In genomic region chr6:87997706-87998265, GRCm38 (mm10) we compare ENCODE assay signal across 8 mouse cellular contexts. TPM values are rescaled to one million over a fixed set of nuclear protein-coding genes. Genes with fewer than 3 reads are reported as not detected.
DNase-seq lines count a peak whose midpoint lies in the region; ATAC-seq and TF ChIP-seq lines count a peak whose summit lies in the region.

No protein-coding gene starts in this region.

- H3K36me3 ChIP-seq in ES-E14 (ENCODE audit: control insufficient read depth, insufficient read depth, low read length, poor library complexity, severe bottlenecking): peaks cover 21% of the 10 kb centered on the region
- peaks cover 32% of the 10 kb centered on the region for H3K36me3 ChIP-seq in forebrain, embryonic 15.5 days
- H3K36me3 ChIP-seq in hindbrain, embryonic 14.5 days (replicated peaks; ENCODE audit: control insufficient read depth, insufficient read depth): peaks cover 42% of the 10 kb centered on the region

- no peak overlapping the region for H3K4me2 ChIP-seq in forebrain, embryonic 15.5 days (replicated peaks)
- H3K4me2 ChIP-seq in hindbrain, embryonic 14.5 days (replicated peaks): no peak overlapping the region

- in situ Hi-C loops in ES-E14 (cut with MboI; ENCODE audit: low sequenced_read_pairs in 2 of 2, unreplicated experiment in 2 of 2): no loop called here

- no peaks in the 10 kb centered on the region for H3K27me3 ChIP-seq in forebrain, embryonic 15.5 days
- no peaks in the 10 kb centered on the region for H3K27me3 ChIP-seq in hindbrain, embryonic 14.5 days (ENCODE audit: control insufficient read depth, insufficient read depth, low read length)

- H3K9ac ChIP-seq in ES-E14 (ENCODE audit: insufficient read depth, low read depth, low read length, poor library complexity, severe bottlenecking): no peak overlapping the region
- no peak overlapping the region for H3K9ac ChIP-seq in forebrain, embryonic 15.5 days (replicated peaks)
- no peak overlapping the region for H3K9ac ChIP-seq in hindbrain, embryonic 14.5 days

- H3K27ac ChIP-seq in ES-E14 (ENCODE audit: insufficient read depth, low read depth, low read length, poor library complexity, severe bottlenecking): no peak overlapping the region
- H3K27ac ChIP-seq in forebrain, embryonic 15.5 days (replicated peaks): no peak overlapping the region
- no peak overlapping the region for H3K27ac ChIP-seq in hindbrain, embryonic 14.5 days

- H3K4me1 ChIP-seq in ES-E14 (ENCODE audit: control insufficient read depth in 2 of 2, insufficient read depth in 2 of 2, low read length in 2 of 2, poor library complexity in 1 of 2): peaks cover 3 to 11% of the 10 kb centered on the region in 2 experiments; a peak in 3 of 4 replicates
- H3K4me1 ChIP-seq in forebrain, embryonic 15.5 days: peaks cover 18% of the 10 kb centered on the region
- peaks cover 18% of the 10 kb centered on the region for H3K4me1 ChIP-seq in hindbrain, embryonic 14.5 days (replicated peaks; ENCODE audit: control insufficient read depth, insufficient read depth, low read length)

- ATAC-seq in forebrain, embryonic 15.5 days (replicated peaks): peak; percentile 9; the same call in 1 of the 2 replicates
- ATAC-seq in hindbrain, embryonic 14.5 days (ENCODE audit: low FRiP score): peak; percentile 54; the same call in 1 of the 2 replicates

- 62% methylated on average over 7 of the region's 7 CpGs for WGBS in forebrain, embryonic 15.5 days
- 62% methylated on average over 7 of the region's 7 CpGs for WGBS in hindbrain, embryonic 14.5 days

- no peaks in the 10 kb centered on the region for H3K9me3 ChIP-seq in ES-E14 (ENCODE audit: control insufficient read depth, insufficient read depth, low read depth, low read length)
- H3K9me3 ChIP-seq in forebrain, embryonic 15.5 days: no peaks in the 10 kb centered on the region
- no peaks in the 10 kb centered on the region for H3K9me3 ChIP-seq in hindbrain, embryonic 14.5 days (ENCODE audit: control insufficient read depth, low read length)

- no peak overlapping the region for H3K4me3 ChIP-seq in ES-E14 (ENCODE audit: insufficient read depth in 1 of 2, low read depth in 1 of 2, low read length in 2 of 2, poor library complexity in 1 of 2, severe bottlenecking in 1 of 2)
- H3K4me3 ChIP-seq in forebrain, embryonic 15.5 days: no peak overlapping the region
- H3K4me3 ChIP-seq in hindbrain, embryonic 14.5 days (replicated peaks; ENCODE audit: low read length): no peak overlapping the region

- DNase-seq in ES-E14 (ENCODE audit: low read depth, low spot score): peak; percentile 88
- DNase-seq in c-Kit-positive CD71-positive TER-119-negative erythroid progenitor cells, embryonic 14.5 days (ENCODE audit: low read depth): peak; percentile 76
- peak; percentile 82 for DNase-seq in hindbrain, embryonic 14.5 days (ENCODE audit: low spot score)
- peak; percentile 75 to 85 for DNase-seq in layer of hippocampus, postnatal 36 days
- DNase-seq in lung, postnatal 4 days: peak; percentile 65 to 79
- DNase-seq in right cerebral cortex, adult 18-20 months: peak; percentile 77
- DNase-seq in urinary bladder, adult 18-20 months (ENCODE audit: low spot score in 2 of 2): peak; percentile 54 to 62

TF ChIP-seq in ES-E14, 5 proteins besides CTCF, POLR2A, EP300 and RAD21:
- TF ChIP-seq CHD2 (IDR thresholded peaks at IDR 0.05; ENCODE audit: low read depth, low read length): 0 out of 2 replicates have a peak, but pooled peaks have one; percentile 42
- TF ChIP-seq ZC3H11A (IDR thresholded peaks at IDR 0.05; ENCODE audit: borderline replicate concordance, low read depth, low read length): 0 out of 2 replicates have a peak, but pooled peaks have one; percentile 31
- no peak for TF ChIP-seq ZNF384 (IDR thresholded peaks at IDR 0.05; ENCODE audit: low read depth, low read length)

RNA-seq across cellular contexts. Expression of gene H1fx, which starts 16.3 kb away (rescaled TPM):
- total RNA-seq in ES-E14 (2012; rRNA removed): 13.6 and 14.0 TPM in 2 replicates
- polyA plus RNA-seq in forebrain, embryonic 15.5 days (2015; fragmentation: Nextera tagmentation; extraction: Ambion mirVana): 50.3 and 70.8 TPM in 2 replicates
- 29.8 and 32.1 TPM in 2 replicates for polyA plus RNA-seq in hindbrain, embryonic 14.5 days (2014; fragmentation: Nextera tagmentation; extraction: Ambion mirVana)
- 10 to 100 TPM; 63.5 to 71.7 TPM for total RNA-seq in layer of hippocampus, postnatal 36 days (2021)

RNA-seq across cellular contexts. Expression of gene Rab7, which starts 47.3 kb away (rescaled TPM):
- 31.2 and 56.2 TPM in 2 replicates for total RNA-seq in ES-E14 (2012; rRNA removed)
- 295 and 302 TPM in 2 replicates for polyA plus RNA-seq in forebrain, embryonic 15.5 days (2015; fragmentation: Nextera tagmentation; extraction: Ambion mirVana)
- 377 and 427 TPM in 2 replicates for polyA plus RNA-seq in hindbrain, embryonic 14.5 days (2014; fragmentation: Nextera tagmentation; extraction: Ambion mirVana)
- 100 to 1,000 TPM; 312 to 316 TPM for total RNA-seq in layer of hippocampus, postnatal 36 days (2021)
